Mouse (Mus musculus) layer of hippocampus, postnatal 10 days (tissue): ENCODE data around the gene Cklf. TPM values are rescaled to one million over a fixed set of nuclear protein-coding genes. Genes with fewer than 3 reads are reported as not detected.
A peak's percentile ranks its signal among the peaks of the same experiment; 100 is the strongest.

Source experiments
- DNase-seq, 2 experiments: peaks; one replicate each; pipeline ENCODE4 v3.0.0; 2021; ENCODE audit warnings: low spot score in 2 of 2
- long read RNA-seq: library from polyadenylated mRNA; stranded (forward); transcript quantifications from one replicate; pipeline ENCODE4 v2.0.0, GENCODE M21; 2023
- total RNA-seq, 2 experiments: library from RNA; stranded (reverse); gene quantifications; 2 replicates each; pipeline ENCODE4 v1.2.3; 2021

Cklf gene
- 10 to 100 TPM; 10.2 to 13.8 TPM for total RNA-seq
- long read RNA-seq, transcript Cklf-201 (4 exons, 667 nt) = major isoform, 5 of 7 reads
- long read RNA-seq, partial matches to known transcripts = 0 of 7 reads
- long read RNA-seq, other reads (novel, unspliced or antisense) = 1 of 7 reads

DNA sequence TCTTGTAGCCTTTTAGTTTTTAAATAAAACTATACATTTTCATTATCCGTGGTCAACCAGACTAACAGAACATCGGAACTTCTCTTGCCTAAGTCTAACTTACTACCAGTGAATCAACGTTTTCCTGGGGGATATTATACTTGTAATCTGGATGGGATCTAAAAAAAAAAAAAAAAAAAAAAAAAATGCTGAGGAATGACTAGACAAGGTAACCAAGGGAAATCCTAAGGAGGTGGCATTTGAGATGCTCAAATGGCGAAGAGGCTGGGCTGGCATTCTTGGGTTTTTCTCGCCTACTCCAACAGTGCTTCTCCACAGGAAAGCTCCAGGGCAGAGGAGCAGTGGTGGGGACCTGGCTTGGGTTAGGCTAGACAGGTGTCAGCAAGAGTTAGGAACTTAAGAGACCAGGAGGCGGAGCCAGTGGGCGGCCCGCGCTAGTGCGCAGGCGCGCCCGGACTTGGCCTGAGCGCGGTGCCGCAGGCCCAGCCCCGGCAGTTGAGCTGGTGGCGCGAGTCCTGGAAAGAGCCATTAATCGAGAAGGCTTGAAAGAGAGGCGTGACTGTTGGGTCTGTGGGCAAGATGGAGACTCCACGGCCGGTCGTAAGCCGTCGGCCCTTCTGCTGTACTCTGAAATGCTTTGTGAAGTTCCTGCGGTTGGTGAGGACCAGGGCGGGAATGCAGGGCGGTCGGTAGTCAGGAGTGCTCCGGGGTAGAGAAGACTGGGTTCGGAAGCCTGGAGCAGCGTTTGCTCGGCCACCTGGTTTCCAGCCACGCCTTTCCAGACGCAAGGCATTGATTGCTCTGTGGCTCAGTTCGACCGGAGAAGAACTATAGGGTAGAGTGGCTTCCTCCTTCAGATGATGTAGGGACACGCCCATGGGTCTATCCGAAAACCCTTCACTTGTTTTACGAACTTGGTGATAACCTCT, at the start of gene Cklf:
TSS of gene Cklf (plus strand) at position 423 of the 929 bp plus-strand sequence.
- DNase-seq = peak; percentile 77 to 82

DNA sequence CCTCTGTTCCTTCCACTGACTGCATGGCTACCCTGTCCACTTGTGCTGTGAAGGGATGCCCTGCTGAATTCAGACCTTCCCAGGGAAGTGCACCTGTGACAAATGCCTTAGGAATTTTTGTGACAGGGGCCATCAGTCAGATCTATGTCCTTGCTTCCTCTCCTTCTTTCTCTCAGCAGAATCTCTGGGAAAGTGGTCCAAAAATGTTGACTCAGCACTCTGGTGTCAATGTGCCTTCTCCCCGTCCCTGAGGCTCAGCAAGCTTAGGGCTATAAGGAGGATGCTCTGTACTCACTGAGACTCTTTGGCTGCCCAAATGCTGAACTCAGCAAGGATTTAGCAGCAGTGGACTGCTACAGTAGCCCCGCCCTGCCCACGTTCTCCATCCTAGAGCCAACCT, 49.0 kb upstream of the Cklf start:
- DNase-seq = no peak

DNA sequence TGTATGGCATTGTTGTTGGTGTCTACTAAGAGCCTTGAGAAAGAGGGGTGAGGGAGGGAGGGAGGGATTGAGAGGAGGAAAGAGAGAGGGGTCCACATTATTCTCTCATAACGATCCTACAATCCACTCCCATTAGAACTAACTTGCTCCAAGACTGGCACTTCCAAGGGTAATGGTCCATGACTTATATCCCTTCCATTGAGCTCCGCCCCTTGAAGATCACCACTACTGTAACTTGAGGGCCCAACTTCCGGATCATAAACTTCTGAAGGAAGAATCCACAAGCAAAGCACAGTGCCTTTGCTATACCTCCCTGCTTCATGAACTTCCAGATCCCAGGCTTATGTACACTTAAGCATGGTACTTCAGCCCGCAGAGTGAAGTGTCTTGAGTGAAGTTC, 48.3 kb upstream of the Cklf start:
- DNase-seq = no peak

DNA sequence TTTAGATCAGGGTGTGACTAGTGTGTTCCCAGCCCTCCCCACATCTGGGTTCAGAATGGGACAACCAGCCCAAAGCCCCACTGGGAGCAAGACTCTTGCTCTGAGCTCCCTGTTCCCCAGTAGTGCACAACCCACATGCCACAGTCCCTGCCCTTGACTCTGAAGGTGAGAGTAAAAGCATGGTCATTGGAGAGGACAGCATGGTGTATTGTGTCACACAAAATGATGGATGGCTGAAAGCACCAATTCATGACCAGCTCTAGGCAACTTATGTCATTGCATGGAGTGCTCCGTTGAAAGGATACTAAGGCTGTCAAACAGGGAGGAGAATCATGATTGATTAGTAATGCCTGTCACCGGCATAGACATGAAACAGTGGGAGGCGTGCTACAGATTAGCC, 45.4 kb upstream of the Cklf start:
- DNase-seq = no peak

DNA sequence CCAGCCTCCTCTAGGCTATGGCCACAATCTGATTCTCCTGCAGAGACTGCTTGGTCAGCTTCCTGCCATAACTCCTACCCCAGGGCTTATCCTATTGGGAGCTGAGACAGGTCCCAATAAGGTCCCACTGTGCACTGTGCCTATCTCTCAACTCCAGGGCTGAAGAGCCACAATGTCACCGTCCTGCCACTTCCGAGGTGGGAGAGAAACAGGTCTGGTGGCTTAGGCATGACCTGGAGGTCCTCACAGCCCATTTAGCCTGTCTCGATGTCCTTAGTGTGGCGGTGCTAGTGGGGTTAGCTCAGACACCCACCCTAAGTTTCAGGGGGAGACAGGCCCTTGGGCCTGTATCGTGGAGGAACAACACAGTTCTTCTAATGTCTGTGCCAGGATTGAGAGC, 33.1 kb upstream of the Cklf start:
- no peak for DNase-seq

DNA sequence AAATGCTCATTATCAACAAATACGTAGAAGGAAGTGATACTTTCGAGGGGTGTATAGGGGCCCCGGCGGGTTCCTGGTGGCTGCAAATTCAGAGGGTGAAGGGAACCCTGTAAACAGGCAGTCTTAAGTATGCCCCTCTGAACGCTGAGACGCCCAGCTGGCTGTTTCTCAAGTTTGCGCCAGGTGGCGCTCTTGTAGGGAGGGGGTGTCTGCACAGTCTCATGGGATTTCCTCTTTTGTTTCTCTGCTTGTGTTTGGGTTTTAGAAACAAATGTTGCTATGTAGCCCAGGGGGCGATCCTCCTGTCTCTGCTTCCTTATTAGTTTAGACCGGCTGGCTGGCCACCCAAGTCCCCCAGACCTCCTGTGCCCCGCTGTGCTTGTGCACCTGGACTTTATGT, 31.6 kb upstream of the Cklf start:
- peak; percentile 53 to 65 for DNase-seq

DNA sequence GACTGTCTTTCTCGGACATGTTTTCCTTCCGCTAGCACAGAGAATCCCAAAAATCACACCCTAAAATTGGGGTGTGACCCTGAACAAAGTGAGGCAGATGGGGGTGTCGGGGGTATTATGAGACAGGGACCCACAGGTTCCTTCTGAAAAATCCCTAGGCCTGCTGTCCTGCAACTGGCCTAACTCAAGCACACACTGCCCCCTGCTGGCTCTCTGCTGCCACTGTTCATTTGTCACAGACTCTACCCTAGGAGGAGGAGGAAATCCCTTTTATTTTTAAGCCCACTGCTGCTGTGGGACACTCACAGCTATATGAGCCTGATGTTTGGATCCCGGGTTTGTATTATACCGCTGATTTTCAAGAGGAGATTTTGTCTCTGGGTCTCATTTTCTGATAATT, 30.9 kb upstream of the Cklf start:
- peak; percentile 84 to 86 for DNase-seq

DNA sequence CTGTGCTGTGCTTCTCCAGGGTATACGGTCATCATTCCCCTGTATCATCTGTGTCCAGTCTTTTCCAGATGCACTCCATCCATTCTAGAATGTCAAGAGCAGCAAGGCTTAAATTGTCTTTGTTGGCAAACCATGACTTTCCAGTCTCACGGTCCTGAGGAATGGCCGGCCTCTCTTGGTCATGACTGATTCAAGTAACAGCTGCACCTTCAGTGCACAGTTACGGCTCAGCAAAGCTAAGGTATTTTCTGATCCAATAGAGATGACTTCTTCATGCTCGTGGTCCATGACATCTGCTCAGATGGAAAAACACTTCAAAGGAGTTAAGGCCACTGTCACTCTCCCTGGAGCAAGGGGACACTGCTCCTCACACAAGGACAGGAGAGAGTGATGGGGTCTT, 23.6 kb upstream of the Cklf start:
- no peak for DNase-seq

DNA sequence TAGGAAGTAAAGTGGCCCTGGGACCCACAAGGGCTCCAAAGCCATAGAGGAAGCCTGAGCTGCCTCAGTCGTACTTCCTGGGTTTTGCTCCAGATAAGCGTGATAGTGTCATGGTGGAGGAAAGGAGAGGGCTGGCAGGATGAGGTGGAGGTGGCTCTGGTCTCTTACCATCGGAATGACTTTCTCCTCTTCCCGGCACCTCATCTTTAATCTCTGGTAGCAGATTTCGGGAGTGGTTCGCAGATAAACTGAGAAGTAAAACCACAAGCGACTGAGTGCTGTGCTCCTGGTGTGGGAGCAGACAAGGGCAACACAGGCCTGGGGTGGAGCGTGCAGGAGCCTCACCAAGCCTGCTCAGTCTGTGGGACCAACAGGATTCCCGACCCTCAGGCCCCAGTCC, 20.3 kb upstream of the Cklf start:
- no peak for DNase-seq

DNA sequence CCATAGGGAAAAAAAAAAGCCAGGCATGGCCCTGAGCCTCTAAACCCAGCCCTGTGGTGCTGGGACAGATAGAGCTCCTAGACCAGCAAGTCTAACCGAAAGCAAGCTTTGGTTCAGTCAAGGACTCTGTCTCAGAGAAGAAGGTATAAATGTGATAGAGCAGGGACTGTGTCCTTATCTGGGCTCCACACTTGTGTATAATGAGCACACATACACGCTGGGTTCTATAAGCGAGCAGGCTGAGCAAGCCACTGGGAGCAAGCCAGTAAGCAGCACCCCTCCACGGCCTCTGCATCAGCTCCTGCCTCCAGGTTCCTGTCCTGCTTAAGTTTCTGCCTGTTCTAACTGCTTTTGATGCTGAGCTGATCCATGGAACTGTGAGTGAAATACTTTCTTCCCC, 18.6 kb upstream of the Cklf start:
- DNase-seq = no peak

DNA sequence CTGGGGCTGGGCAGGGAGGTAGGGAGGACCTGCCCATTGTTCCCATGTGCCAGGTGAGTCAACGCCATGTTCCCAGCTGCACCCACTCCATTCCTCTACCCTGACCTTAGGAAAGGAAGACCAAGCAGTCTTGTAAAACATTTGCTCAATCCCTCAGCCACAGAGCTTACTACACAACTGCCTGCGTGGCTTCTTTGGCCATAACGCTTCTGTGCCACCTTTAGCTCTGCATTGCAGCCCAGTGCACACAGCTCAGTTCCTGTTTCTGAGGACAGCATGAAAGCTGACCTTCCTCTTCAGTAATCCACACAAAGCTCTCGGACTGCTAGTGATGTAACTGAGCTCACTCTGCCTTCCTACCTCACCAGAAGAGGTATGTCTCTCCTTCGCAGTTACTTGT, 17.7 kb upstream of the Cklf start:
- DNase-seq = no peak

DNA sequence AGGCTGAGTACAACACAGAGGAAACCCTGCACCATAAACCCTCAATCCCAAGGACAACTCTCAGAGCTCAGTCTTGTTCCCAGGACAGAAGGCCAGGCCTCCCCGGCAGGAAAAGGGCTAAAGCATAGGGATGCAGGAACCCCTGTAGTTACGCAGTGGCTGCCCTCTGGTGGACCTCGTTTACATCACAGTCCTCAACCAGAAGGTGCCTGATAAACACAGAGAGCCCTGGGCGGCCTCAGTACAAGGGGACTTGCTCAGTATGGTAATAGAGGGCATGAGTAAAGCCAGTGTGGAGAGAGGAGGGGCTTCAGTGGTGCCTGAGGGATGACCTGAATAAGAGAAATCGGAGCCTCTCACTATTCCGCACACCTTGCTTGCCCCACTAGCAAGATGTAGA, 16.1 kb upstream of the Cklf start:
- no peak for DNase-seq

DNA sequence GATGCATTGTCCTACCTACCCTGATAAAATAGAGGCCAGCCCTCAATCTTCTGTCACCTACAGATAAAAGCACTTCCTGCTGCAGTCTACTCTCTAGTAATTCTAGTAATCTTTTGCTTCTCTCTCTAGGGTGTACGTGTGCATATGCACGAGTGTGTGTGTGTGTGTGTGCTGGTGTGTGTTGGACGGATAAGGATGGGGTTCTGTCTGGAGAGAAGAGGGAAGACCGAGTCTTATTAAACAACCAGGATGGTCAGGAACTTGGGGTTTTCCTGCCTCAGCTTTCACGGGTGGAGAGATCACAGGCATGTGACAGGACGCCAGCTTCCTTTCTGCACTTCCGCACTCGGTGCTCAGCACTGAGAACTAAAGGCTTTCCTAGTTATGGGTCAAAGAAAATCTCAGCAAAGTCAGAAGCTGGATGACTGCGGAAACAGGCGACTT, 11.2 kb upstream of the Cklf start:
- no peak for DNase-seq

DNA sequence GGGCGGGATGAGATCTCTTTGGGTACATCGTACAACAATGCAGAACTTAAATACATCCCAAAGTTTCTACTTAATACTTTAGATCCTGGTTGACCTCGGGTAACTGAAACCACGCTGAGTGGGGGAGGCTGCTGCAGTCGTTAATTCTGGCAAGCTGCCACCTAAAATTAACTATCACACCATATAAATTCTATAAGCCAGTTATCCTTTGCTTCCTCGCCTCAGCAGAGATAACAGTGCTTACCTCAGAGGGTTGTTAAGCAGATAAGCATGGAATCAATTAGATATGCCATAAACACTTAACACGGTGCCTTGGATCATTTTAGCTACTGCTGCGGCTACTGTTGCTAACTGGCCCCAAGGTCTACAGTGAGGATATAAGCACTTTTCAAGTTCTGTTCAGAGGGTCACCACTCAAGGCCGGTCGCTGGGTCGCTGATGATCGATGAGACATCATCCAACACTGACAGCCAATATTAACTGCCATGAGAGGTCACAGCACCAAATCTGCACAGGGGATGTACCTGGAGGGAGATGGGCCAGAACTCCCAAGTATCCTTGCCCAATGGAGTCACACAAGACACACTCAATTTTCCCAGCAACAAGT, 8.5 kb upstream of the Cklf start:
- DNase-seq = no peak

DNA sequence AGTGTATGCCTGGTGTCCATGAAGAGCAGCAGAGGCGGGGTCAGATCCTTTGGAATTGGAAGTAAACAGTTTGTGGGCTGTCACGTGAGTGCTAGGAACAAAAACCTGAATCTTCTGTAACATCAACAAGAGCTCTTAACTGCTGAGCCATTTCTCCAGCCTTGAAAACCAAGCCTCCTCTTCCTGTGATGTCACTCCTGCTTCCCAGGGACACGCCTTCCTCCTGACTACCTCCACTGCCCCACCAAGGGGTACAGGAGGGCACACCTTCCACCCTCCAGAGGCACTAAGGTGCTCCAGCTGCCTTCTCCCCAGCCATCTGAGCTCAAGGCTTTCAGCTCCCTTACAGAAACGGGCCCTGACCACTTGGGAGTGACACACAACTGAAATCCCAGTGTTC, 4.0 kb upstream of the Cklf start:
- no peak for DNase-seq

DNA sequence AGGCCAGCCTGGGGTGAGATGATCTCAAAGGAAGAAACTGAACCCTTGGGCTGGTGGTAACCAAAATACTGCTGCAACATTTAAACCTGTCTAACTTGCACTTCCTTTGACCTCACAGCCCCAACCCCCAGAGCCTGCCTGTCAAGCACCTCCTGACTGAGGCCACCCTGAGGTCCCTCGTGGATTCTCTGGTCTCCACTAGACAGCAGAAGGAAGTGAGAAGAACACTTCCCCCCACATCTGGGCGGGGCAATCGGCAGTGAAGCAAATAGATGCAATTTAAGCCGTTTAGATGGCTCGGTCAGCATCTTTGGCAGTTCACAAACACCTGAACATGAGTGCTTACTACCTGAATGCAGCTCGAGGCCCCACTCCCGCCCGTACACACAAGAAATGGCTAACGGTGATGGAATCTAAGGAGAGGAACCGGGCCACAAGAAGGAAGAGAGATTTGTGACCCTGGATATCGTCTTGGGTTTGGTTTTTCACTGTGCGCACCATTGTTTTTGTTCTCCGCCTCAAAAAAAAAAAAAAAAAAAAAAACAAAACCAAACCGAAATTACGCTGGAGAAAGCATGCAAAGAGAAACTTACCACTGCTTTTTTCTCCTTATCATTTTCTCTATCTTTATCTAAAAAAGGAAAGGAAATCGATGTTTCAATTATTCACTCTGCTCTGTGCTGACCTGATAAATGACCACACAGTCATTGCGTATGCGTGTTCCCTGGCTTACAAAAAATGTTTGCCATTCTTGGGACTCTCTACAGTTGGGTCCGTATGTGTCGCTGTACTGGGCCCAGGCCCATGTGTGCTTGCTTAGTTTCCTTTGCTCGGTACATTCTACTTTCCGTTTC, 3.4 kb upstream of the Cklf start:
- DNase-seq = no peak

DNA sequence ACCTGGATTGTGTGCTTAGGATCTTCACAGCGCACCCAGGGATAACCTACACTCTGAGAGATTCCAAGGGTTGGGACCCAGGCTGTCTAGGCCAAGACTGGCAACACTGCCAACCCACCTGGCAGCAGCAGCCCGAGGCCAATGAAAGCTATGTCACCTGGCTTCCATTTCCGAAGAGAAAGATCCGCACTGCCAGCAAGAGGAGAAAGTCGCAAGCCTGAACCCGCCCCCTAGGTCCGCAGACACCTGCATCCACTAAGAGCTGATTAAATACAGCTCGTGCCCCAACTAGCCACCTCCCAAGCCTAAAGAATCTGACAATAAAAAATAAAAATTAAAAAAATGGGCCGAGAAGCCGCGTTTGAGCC, 2.8 kb upstream of the Cklf start:
- peak in 1 of 2 experiments; percentile 34 for DNase-seq

DNA sequence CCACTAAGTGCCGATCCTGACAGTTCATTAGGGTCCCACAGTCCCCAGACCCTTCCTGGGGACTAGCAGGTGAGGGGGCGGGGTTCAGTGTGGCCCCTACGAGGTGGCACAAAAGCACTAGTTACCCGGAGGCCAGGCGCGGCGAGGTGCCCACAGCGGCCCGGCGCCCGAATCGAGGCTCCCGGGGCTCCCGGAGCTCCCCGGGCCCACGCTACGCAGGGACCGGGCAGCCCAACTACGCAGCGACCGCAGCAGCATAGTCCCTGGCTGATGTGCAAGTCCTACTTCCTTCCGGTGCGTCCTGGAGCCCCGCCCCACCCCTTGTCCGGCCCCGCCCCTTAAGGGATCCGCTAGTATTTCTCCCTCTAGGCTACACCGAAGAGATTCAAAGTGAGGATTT, 2.4 kb upstream of the Cklf start, which contains the start of gene Tk2:
TSS of gene Tk2 (minus strand) at position 283 of the 400 bp plus-strand sequence.
- DNase-seq = peak; percentile 68 to 78

DNA sequence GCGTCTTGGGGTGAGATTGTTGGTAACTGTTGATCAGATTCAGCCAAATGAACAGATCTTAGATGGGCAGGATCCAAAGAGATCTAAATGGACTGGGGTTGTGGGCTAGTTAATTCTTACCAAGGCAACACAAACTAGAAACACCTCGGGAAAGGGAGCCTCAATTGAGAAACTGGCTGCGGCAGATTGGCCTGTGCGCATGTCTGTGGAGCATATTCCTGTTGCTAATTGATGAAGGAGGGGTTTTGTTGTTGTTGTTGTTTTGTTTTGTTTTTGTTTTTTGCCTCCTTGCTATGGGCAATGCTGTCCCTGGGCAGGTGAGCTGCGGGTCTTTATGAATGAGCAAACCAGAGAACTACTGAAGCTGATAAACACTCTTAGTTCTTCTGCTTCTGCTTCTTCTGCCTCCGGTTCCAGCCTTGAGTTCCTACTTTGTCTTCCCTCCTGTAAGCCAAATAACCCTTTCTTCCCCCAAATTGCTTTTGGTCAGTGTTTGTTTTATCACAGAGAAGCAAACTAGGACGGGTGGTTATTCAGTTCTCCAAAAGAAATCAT, 1.1 kb upstream of the Cklf start:
- DNase-seq = no peak

DNA sequence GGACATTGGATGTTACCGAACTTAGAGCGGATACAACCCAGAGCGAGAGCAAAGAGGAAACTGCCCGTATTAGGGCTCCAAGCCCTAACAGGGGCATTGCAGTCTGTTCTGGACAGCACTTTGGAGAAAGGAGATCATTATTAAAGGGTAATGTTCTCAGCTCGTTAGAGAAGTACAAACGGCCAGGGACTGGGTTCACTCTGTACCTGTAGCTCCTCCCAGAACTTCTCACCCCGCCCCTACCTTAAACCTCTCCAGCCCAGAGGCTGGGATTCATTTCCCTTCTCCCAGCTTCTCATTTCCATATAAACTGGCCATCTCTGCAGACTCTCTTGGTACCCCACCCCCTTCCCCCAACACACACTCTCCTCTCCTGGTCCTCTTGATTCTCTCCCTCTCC, 800 bp downstream of the Cklf start:
- no peak for DNase-seq

DNA sequence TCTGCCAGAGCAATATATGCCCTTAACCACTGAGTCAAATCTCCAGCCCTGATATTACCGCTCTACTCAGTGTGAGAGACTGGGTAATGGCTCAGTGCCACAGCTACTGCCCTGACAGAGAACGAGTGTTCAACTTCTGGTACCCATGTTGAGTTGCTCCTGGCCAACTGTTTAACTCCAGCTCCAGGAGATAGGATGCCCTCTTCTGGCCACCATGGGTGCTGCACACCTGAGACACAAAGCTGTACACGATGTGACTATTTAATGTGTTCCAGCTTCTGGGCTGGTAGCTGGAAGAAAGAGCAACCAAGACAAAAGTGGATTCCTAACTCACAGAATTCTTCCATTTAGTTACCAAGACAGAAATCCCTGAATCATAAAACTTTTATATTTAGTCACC, 2.4 kb downstream of the Cklf start:
- DNase-seq = no peak
